Mouse (Mus musculus): ENCODE data around the gene Fsd1l.

GRCm38 (mm10) chr4:53717546-53717945, 86.3 kb downstream of the Fsd1l start:
- TF ChIP-seq POLR2A (IDR thresholded peaks at IDR 0.05; ENCODE audit: low read depth, low read length) (no peak), PAX5 (IDR thresholded peaks at IDR 0.05; ENCODE audit: low read length) (no peak), SIN3A (IDR thresholded peaks at IDR 0.05; ENCODE audit: low read length) (no peak), MEF2A (IDR thresholded peaks at IDR 0.05; ENCODE audit: borderline replicate concordance, low read depth, low read length) (no peak), CTCF (conservative IDR thresholded peaks at IDR 0.05 in 1 of 2, IDR thresholded peaks at IDR 0.05 in 1 of 2; ENCODE audit: low read depth in 2 of 2, low read length in 2 of 2) (no peak)

Data from CH12.LX (cell line).